Mouse (Mus musculus) frontal cortex, postnatal 10 days (tissue): ENCODE data around the gene Fam83e.
A peak's percentile ranks its signal among the peaks of the same experiment; 100 is the strongest.

Experiments
- DNase-seq, 2 experiments: peaks; one replicate each; pipeline ENCODE4 v3.0.0; 2022; ENCODE audit warnings: low spot score in 2 of 2, mixed read lengths in 1 of 2

Gene Fam83e

GRCm38 (mm10) chr7:45739162-45739763 lies 18.3 kb downstream of the Fam83e start:
- DNase-seq: peak in 1 of 2 experiments; percentile 79

- no peak for DNase-seq
Measured at GRCm38 (mm10) chr7:45739820-45740219, 18.8 kb downstream of the Fam83e start.

DNA sequence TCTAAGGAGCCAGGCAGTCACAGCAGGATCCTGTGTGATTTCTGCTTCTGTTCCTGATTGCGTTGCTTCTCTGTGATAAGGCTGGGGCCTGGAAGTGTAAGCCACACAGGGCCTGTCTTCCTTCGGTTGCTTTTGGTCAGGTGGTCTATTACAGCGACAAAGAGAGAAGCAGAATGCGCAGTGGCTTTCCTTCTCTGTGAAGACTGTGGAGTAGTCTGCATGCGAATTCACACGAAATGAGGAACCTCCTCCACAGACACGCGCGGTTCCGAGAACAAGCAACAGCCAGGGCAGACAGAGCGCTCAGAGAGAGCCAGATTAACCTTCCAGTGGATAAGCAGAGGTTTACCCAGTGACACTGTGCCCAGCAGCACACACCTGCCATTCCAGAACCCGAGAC lies 20.3 kb downstream of the Fam83e start:
- no peak for DNase-seq

- DNase-seq: no peak
Measured at GRCm38 (mm10) chr7:45741777-45742176, 20.8 kb downstream of the Fam83e start.

- peak; percentile 52 to 67 for DNase-seq
Measured at GRCm38 (mm10) chr7:45742338-45742737, 21.3 kb downstream of the Fam83e start.

- peak; percentile 65 to 67 for DNase-seq
Measured at GRCm38 (mm10) chr7:45744387-45744786, 23.4 kb downstream of the Fam83e start.

DNA sequence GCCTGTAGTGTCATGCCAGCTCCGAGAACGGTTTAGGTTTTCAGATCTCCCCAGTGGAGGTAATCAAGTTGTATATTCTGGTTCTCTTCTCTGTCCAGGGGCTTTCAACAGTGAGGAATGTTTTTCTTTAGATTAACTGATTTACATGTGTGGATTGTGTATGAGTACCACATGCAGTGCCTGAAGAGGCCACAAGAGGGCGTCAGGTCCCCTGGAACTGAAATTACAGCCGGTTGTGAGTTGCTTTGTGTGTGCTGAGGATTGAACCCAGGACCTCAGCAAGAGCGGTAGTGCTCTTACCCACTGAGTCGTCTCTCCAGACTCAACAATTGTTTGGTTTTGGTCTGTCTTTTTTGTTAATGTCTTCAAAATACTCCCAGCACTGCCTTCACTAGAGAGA lies 25.5 kb downstream of the Fam83e start:
- DNase-seq: no peak

- DNase-seq: no peak
Measured at GRCm38 (mm10) chr7:45747450-45747849, 26.4 kb downstream of the Fam83e start.

GRCm38 (mm10) chr7:45748110-45748509 lies 27.1 kb downstream of the Fam83e start:
- DNase-seq: no peak

DNA sequence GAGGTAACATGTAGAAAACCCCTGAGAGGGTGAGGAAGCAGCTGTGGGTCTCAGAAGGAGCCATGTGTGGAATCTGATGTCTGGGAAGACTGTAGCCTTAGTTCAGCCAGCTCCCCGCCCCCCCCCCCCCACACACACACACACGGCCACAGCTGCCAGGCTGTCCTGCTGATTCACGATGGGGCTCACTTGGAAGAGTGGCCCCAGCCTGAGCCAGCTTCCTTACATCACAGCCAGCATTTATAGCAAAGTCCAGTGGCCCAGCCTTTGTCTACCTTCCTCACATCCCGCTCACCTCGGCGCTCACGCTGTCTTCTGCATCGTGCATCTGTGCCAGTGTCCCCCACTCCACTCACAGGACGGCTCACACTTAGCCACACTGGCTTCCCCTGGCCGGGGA lies 28.4 kb downstream of the Fam83e start:
- DNase-seq: no peak

DNA sequence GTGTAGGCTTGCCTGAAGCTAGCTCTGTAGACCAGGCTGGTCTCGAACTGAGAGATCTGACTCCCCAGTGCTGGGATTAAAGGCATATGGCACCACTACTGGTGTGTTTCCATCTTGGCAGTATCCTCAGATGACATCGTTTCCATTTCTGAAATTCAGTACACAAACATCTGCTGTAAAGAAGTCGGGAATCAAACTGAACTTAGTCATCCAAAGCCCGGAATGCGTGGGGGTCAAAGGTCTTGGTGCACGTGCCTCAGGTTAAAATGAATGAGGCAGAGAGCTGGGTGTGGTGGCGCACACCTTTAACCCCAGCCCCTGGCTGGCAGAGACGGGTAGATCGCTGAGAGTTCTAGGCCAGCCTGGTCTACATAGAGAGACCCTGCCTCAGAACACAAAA lies 29.1 kb downstream of the Fam83e start:
- DNase-seq: no peak

DNA sequence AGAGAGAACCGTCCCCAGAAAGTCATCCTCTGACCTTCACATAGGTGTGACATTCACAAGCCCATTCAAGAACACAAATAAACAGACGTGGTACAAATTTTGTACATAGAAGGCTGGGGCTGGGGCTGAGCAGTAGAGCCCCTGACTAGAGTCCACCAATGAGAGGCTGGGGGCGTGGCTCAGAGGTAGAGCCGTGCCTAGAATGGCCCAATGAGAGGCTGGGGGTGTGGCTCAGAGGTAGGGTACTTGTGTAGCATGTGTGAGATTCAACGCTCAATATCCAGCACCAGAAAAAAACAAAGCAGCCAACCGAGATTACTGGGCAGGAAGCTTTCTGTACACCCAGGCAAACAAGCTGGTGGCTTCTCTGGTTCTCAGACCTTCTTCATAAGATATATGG lies 34.7 kb downstream of the Fam83e start:
- DNase-seq: no peak

DNA sequence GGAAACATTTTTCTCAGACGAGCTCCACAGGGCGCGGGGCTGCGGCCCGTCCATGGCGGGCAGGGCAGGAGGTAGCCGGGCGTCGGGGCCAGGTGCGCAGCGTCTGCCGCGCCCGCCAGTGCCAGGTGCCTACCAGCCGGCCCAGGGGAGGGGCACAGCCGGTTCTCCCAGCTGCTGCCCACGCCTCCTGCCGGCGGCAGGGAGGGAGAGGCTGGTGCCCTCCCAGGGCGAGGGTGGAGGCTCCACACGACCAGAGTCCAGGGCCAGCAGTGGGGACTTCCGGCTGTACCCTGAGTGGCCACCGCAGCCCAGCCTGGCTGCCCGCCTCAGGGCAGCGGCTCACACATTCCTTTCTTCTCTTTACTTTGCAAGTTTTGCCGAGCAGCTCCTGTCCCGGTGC lies 38.4 kb downstream of the Fam83e start:
- no peak for DNase-seq

DNA sequence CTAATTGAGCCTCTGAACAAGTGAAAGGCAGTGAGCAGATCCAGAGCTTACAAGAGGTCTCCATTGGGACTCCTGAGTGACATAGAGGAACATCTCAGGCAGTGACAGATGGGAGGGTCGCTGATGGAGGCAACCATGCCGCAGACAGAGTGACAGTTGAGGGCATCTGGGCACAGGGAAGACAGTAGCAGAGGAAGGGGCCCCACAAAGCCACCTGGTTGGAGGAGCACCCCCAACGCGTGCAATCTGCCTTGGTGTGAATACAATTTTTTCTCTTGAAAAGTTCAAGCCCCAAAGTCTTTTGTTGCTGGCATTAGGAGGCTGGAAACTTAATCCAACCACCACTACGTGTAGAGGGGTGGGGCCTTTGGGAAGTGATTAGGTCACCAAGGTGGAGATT lies 39.1 kb downstream of the Fam83e start:
- DNase-seq: no peak

DNA sequence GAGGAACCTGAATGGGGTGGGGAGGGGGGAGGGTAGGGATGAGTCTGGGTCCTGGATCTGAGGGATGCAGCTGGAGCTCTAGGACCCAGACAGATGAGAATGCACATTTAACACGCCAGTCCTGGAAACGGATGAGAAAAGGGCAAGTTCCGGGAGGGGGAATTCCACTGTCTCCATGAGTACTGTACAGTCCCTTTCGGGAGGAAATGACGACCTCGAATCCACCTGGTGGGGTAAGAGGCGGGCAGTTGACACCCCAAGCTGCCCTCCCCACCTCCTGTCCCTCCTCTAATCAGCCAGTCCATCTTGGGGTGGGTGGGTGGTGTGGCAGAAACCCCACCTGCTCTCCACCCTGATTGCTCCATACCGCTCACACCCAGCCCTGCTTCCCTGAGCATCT lies 45.0 kb downstream of the Fam83e start:
- no peak for DNase-seq

GRCm38 (mm10) chr7:45766764-45767163 lies 45.8 kb downstream of the Fam83e start:
- DNase-seq: no peak

DNA sequence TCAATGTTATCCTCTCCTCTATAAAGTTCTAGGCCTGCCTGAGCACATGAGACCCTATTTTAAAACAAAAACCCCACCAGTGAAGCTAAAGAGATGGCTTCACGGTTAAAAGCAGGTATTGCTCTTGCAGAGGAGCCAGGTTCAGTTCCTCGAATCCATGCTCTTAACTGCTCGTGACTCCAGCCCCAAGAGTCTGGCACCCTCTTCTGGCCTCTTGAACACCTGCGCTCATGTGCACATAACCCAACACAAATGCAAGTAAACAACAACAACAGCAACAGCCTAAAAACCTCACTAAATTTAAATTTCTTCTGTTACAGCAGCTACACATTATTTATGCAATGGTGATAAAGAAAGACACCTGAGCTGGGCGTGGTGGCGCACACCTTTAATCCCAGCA lies 46.5 kb downstream of the Fam83e start:
- DNase-seq: no peak

DNA sequence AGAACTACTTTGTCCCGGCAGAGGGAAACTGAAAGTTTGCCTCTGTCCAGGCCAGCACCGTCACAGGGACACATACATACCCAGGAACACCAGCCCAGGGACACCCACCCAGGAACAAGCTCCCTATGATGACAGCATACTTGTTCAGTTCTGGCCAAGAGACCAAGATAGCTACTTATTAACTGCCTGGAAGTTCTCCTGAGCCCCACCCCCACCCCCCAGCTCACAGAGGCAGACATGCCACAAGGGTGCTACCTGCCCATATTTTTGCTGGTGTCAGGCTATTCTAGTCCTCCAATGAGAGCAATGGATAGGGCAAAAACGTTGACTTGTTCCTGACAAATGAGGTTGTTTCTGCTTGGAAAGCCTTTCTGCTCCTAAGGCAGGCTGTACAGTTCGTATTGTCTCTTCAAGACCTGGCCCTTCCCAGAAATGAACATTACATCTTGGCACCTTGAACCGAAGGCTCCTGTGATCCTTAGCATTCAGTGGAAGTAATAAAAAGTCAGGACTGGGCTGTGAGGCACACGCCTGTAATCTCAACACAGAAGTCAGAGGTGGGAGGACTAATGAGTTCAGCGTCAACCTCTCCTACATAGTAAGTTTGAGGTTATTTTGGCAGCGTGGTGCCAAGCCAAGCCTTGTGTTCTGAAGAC lies 49.5 kb downstream of the Fam83e start:
- no peak for DNase-seq

DNA sequence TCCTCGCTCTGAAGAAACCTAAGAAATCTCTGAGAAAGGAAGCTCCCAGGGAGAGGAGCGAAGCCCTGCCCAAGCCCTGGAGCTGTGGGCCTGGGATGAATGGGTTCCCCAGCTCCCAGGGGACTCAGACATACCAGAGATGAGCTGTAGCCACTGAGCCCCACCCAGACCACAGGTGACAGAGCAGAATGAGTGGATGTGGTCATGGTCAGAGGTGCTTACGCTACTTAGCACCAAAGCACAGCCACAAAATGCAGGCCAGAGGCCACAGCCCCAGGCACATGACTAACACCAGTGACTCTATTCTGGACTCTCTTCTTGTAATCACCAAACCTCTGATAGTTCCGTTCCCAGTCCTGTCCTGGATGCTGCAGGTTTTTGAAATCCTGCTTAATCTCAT lies 50.1 kb downstream of the Fam83e start:
- no peak for DNase-seq

- no peak for DNase-seq
Measured at GRCm38 (mm10) chr7:45775237-45775636, 54.2 kb downstream of the Fam83e start.
